Mouse (Mus musculus): Measurements from ENCODE around the gene Islr.

Islr gene

DNA sequence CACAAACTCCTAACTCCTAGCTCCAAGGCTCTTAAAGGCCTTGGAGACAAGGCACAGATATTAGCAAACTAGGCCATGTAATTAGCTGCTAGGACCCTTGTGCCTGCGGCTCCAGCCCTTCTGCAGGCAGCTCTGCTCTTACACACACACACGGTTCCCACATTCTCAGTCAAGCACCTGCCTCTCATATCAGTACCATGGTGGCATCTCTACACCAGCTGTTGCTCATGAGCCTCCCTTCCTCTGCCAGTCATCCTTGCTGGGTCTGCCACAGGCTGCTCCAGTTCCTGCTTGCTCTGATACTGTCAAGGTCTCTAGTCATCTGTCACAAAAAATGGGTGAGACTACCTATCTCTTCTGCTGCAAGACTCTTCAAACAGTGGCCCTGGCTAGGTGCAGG, 20.2 kb upstream of the Islr start:
- no peak for DNase-seq (ENCODE audit: inconsistent age in 2 of 2, low spot score in 1 of 2)

DNA sequence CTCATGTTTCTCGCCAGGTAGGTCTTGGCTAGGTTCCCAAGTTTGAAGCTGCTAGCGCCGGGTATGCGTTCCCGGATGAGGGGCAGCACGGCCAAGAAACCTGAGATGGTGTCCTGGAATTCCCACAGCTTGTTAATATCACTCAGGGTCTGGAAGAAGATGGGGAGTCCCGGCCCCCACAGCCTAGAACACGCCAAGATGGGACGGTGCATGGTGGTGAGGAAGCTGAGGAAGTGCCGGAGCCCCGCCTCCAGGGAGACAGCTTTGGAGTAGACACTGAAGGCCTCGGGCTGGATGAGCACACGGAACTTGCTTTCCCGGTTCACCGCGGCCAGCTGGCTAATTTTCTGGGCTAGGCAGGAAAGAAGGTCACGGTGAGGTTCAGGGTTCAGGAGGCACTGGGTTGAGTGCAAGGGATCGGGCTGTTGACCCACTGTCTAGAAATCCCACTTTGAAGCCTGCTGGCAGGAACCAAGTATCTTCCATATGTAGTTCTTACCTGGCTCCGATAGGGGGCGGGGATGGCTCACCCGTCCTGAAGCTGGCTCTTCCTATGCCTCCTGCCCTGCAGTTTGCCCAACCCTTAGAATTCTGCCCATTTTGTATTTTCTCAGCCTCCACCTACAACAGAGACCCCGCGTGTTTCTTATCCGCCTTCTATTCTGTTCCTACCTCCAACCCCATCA, 16.3 kb upstream of the Islr start:
- peak in 1 of 2 experiments; percentile 69 for DNase-seq (ENCODE audit: inconsistent age in 2 of 2, low spot score in 1 of 2)

DNA sequence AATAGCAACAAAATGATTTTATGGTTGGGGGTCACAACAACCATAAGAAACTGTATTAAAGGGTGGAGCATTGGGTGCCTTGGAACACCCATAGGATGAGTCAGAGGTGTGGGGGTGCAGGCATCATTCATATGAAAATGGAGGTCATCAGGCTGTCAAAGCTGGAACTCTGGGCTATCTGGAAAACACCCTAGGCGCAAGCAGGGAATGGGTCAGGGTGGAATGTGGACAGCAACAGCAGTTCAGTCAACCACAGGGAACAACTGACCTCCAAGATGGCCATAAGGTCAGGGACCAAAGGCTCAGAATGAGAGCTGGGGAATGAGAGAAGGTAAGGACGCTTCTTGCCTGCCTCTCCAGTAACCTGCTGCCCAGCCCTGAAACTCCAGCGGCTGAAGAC, 14.4 kb upstream of the Islr start:
- peak in 1 of 2 experiments; percentile 53 for DNase-seq (ENCODE audit: inconsistent age in 2 of 2, low spot score in 1 of 2)

DNA sequence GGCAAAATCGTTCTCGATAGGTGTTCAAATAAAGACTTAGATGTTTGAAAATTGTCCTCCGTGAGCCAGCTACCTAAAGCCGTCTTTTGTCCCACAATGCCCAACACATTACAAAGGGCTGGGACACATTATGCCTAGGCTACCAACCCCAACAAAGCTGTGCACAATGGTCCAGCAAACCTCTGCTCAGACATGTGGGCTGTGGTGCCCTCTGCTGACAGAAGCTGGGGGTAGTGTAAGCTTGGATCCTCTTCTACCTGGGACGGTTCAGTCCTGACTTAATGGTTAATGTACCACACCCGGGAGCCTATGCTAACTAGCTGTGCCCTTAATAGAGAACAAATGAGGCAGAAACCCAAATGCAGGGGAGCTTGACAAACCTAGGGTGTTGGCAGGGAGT, 12.3 kb upstream of the Islr start:
- DNase-seq (ENCODE audit: inconsistent age in 2 of 2, low spot score in 1 of 2) = peak; percentile 38 to 77

DNA sequence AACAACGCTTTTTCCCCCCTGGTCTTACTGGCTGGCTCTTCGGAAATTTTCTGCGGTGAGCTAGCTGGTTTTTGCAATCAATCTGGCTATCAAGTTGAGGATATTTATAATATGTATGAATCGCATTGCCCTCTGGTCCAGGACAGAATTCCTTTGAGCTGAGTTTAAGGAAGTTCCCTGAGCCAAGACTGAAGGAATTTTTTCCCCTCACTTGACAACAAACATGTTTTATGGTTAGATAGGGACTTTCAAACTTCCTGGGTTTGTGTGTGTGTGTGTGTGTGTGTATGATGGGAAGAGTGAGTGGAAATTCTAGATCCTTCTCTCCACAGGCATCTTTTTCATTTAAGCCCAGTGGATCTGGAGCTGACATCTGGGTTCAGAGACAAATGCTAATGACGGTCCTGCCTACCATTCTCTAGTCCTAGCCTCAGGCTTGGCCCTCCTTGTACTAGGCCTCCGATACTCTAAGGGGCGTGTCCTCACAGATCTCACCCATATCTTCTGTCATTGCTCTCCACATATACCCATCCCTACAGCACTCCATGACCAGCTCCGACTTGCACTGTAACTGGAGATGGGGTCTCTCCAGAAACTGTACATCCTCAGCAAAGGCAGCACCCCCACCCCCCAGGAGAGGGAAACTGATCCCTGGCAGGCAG, 10.5 kb upstream of the Islr start:
- peak; percentile 31 to 72 for DNase-seq (ENCODE audit: inconsistent age in 2 of 2, low spot score in 1 of 2)

DNA sequence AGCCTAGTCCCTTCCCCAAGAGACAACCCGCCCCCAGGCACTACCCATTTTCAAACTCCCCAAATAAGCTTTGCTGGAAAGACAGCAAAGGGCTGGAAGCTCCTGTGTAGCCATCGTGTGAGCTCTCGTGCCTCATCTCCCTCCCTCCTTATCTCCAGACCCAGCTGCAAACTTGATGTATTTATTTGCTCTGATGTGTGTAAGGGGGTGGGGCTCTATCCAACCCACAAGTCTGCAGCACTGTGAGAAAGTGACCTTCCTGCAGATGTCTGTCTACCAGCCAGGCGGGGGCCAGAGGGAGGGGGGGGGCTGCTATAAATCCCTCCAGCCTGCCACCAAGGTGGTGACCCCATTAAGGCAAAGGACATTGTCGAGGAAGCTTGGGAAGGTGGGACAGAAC, 9.8 kb upstream of the Islr start:
- DNase-seq (ENCODE audit: inconsistent age in 2 of 2, low spot score in 1 of 2) = peak in 1 of 2 experiments; percentile 33

DNA sequence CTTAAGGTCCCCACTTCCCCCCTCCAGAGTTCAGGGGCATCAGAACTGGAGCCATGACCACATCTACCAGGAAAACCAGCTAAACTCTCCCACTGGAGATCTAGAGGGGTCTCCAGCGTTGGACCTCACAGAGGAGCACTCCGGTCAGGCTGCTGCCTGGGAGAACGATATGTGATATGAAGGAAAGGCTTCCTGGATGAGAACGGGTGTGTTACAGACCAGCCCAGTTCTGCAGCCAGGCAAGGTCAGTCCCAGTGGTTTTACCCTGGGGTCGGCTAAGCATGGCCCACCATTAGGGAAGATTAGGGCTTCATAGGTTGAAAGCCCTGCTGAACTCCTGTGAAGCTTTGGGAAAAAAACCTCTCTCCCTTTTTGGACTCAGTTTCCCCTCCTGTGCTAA, 9.3 kb upstream of the Islr start:
- no peak for DNase-seq (ENCODE audit: inconsistent age in 2 of 2, low spot score in 1 of 2)

DNA sequence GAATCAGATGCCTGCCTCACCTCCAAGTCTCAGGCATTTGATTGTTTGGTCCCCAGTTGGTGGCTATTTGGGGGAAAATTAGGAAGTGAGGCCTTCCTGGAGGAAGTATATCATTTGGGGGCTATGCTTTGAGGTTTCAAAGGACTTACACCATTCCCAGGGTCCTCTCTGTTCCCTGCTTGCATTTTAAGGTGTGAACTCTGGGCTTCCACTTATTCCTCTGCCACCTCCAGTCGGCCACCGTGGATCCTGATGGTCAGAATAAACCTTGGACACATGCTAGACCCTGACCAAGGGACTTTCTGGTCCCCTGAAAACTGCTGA, 6.2 kb upstream of the Islr start:
- no peak for DNase-seq (ENCODE audit: inconsistent age in 2 of 2, low spot score in 1 of 2)

DNA sequence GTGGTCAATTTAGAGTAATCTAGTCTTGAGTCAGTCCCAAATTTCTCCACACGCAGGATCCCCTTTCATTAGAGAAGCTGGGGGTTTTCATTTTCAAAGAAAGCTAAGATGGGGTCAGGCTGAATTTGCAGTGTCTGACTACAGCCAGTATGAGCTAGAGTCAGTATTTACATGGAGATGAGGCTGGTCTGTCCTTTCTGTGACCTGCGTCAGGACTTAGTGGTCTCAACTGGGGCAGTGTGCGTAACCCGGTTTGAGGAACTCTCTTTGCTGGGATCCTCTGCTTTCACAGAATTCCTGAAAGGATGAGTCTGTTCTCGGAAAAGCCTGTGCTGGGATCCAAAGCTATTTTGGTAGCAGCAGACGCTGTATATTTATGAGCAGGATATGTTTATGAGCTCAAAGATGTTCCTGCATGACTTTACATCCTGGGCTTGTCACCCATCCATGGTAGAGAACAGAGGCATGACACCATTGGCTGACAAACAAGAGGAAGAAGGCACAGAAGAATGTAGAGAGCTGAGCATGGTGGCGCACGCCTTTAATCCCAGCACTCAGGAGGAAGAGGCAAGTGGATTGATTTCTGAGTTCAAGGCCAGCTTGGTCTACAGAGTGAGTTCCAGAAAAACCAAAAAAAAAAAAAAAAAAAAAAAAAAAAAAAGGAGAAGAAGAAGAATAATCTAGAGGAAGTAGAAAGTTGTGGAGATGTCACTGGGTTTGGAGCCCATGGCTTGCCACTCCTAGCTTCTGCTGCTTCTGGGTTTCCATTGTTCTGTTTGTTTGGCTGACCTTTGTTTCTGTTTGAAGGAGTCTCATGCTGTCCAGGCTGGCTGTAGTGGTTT, 5.6 kb upstream of the Islr start:
- peak in 1 of 2 experiments; percentile 28 for DNase-seq (ENCODE audit: inconsistent age in 2 of 2, low spot score in 1 of 2)

DNA sequence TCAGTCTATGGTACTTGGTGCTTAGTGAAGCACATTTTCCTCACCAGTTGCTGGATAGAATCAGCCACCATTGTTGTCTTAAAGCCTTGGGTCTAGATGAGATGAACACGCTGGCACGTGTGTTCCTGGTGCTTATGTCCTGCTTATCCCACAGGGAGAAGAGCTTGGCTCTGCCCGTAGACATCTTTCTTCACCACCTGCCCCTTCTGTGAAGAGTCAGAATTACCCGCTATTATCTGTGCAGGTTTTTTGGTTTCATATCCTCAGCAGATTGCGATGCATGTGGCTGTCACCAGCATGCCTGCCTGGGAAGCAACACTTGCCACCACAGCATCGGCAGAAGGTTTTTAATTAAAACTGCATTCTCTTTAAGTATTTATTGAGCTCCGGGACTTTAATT, 1.9 kb upstream of the Islr start:
- no peak for DNase-seq (ENCODE audit: inconsistent age in 2 of 2, low spot score in 1 of 2)

DNA sequence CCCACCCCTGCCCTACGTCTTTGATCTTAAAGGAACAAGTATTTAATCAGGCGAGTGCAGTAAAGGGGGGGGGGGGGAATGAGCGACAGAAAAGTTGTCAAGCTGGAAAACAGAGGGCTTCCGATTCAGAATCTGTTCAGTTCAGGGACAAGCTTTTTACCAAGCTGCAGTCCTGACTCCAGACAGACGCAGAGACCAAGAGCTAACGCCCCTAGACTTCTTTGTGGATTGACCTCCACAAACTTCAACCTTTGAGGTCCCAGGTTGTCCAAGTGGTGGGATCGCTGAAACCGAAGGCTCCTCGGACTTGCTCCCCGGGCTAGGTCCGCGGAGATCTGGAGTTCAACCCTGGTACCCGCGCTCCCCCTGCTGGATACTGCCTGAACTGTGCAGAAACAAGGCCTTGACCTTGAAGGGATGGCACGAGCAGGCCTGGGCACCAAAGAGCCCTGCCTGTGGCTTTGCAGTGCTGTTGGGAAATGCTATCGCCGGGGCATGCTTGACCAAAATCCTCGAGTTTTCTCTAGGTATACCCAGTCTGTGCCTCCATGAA, 418 bp upstream of the Islr start:
- DNase-seq (ENCODE audit: inconsistent age in 2 of 2, low spot score in 1 of 2) = peak; percentile 95 to 99

DNA sequence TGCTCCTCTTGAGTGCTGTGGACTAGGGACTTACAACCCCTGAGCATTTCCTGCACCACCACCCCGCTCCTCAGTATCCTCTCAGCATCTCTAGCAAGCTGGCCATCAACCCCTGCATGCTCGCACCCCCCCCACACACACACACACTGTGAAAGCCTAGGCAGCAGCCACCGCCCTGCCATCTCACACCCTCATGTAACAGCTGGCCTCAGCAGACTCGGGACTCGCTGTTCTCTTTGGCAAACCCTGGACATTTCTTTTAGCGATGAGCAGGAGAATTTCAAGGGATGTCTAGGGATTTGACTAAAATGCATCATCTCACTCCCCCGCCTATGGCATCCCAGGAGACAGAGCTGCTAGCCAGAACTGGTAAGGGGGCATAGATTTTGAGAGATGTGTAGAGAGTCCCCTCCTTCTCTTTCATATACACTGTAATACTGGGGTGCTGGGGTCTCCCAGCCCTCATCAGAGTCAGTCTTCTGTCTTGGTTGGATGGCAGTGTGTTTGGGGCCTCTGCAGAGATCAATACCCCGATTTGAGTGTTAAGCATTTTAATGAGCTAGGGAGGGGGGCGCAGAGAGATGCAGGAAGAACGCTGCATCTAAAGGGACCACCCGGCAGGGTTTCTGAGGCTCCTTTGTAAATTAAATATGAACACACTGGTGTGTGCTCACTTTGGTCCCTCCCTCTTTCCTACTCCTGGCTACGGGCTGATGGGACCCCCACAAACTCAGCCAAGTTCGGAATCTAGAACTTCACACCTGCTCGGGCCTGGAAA, 1.2 kb downstream of the Islr start:
- no peak for DNase-seq (ENCODE audit: inconsistent age in 2 of 2, low spot score in 1 of 2)

DNA sequence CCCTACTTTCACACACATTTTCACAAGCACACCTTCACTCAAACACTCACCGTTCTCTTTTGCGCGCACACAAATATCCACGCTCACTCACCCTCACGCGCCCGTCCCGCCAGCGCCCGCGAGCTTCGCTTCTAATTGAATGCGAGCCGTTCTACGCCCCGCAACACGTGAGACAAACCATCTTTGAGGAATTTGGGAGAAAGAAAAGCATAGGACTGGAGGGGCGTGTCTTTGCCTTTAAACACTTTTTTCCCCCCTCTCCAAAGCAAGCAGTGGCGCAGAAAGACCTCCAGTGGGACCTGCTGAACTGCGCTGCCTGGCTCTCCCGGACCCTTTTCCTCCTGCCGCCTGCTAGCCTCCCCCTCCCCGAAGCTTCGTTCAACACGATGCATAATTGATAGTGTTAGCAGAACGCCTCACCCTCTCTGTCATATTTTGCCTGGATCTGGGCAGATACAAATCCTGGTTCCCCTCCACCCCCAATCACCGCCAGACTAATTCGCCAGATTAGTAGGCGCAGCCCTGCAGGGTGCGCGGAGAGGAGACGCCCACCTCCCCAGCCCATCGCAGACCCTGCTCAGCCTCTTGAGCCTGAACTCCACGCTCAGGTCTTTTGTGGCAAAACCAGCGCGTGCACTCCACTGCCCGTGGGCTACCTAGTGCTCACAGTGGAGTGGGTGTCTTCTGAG, 2.1 kb downstream of the Islr start:
- peak in 1 of 2 experiments; percentile 34 for DNase-seq (ENCODE audit: inconsistent age in 2 of 2, low spot score in 1 of 2)

DNA sequence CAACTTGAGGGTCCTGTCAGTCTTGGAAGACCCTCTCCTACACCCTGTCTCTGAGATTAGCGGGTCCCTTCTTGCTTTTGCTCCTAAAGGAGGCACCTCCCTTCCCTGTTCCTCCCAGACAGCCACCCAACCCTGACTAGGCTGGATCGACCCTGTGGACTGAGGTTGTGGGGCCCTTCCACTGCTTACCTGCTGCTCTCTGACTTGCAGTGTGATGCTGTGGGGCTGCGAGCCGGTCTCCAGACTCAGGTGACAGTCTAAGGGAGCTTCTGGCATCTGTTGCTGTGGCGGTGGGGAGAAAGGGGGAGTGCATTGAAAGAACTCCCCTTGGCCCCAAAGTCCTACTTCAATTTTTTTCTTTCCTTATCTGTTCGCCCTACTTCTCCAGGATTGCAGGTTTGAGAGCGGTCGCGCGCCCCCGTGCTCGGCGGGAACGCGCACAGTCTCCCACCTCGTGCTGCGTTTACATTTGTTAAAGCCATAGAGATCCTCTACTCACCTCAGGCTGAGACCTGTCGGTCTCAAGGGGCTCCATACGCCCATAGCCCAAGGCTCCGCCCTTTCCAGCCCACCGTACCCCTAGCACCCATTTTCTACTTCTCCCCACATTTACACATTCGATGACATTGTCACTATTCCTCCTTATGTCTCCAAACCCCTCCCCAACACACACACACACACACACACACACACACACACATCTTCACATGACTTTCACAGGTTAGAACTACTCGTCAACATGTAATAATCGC, 2.8 kb downstream of the Islr start:
- DNase-seq (ENCODE audit: inconsistent age in 2 of 2, low spot score in 1 of 2) = no peak

DNA sequence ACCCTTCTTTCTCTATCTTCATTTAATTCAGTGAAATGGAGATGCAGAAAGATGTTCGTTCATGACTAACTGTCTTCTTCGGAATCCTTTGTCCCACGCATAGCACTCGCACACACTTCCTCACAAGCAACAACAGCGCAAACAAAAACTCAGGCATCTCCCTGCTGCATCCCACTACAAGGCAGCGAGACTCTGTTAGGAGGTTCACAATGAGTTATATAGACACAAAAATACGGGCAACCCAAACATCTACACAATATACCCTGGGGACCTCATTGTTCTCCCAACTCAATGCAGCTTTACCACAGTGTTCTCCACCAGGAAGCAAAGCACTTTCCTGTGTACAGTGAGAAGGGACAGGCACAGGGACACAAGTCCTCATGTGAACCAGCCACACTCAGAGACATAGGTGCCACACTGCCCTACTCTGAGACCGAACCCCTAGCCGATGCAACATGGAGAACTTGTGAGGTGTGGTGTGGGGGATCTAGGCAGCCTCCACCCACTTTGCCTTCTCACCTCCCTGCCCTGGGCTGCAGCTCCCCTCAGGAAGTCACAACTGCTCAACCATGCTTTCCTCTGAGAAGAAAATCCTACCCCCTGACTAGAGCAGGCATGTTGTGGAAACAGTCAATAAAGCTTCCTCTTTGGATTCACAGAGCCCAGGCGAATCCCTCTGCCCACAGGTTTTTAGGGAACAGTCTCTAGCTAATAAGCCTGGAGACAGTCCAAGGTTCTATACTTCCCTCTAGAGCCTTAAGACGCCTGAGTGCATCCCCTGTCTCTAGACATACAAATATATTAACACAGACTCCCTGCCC, 3.6 kb downstream of the Islr start:
- DNase-seq (ENCODE audit: inconsistent age in 2 of 2, low spot score in 1 of 2) = no peak

DNA sequence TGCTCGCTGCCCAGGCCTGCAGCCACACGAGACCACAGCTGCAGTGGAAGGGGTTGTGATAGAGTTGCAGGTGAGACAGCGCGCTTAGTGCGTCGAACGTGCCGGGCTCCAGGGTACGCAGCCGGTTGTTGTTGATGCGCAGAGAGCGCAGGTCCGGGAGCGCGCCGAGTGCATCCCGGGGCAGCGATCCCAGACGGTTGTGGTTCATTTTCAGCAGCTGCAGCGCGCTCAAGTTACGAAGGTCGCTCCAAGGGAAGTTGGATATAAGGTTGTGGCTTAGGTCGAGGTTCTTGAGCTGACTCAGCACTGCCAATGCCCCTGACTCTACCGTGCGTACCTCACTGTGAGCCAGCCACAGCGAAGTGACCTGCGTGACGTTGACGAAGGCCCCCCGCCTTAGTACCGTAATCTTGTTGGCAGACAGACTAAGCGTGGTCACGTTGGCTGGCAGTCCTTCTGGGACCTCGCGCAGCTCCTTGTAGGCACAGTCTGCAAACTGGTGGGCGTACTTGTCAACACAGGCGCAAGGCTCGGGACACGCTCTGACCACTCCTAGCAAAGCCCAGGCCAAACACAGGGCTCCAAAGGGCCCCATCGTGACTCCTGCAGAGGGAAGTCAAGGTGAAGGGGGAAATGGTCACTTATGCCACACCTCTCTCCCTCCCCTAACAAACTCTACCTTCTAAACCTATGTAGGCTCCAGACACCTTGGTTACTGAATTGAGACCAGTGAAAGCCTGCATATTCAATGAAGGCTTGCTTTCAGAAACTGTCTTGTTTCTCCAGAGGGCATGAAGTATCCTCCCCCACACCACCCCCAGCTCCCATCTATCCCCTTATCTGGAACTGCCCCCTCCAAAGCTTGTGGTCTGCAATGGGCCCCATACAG, 4.5 kb downstream of the Islr start:
- DNase-seq (ENCODE audit: inconsistent age in 2 of 2, low spot score in 1 of 2) = peak in 1 of 2 experiments; percentile 55

DNA sequence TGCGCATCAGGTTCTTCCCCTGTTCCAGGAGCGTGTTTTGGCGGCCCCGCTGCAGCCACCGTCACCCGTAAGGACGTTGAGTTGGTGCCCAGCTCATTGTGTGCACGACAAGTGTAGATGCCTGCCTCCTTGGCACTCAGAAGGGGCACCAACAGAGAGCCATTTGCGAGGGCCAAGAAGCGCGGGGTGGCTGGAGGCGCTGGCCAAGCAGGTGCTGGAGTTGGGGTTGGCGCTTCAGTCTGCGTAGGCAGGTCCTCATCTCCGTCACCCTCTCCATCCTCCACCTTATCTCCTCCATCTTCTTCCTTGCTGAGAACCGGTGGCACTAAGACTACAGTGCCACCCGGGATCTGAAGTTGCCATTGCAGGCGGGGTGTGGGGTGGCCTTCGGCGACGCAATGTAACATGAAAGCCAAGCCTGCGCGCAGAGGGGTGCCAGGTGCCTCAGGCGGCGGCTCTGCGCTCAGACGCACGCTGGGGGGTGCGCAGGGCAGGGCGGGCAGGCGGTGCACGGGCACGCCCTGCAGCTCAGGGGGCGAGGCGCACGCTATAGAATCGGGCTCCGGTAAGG, 5.2 kb downstream of the Islr start:
- no peak for DNase-seq (ENCODE audit: inconsistent age in 2 of 2, low spot score in 1 of 2)
